In the genomic region with DNA sequence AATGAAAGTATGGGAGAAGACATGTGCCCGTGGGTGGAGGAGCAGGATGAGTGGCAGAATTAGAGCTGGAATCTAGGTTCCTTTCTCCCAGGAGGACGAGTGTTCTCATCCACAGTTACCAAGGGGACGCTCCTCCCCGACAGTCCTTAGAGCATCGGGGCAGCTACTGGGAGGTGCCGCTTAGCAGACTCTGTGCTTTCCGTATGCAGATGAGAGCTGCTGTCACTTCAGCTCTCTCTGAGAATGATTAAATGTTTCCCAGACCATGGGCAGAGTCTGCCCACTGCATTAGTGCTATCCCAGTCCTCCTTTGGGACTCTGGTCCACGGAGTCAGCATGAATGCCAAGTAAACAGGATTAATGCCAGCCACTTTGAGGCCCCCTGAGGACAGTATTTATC, we compare ENCODE assay signal across 15 mouse cellular contexts.
A peak's percentile ranks its signal among the peaks of the same experiment; 100 is the strongest.
DNase-seq lines count a peak whose midpoint lies in the region; ATAC-seq lines count a peak whose summit lies in the region.
"Had no signal": no experiment of that assay in that cellular context is flagged by ENCODE, and none has a peak within 500 bp of the region (broad histone marks: within the 10 kb centered on the region; RNA-seq: fewer than 3 reads in every experiment).

No protein-coding gene starts in this region.

- WGBS in neural tube, embryonic 11.5 days = 44% methylated on average over 8 of the region's 8 CpGs
- 16% methylated on average over 8 of the region's 8 CpGs for WGBS in neural tube, embryonic 15.5 days
- 7% methylated on average over 8 of the region's 8 CpGs for WGBS in hindbrain, embryonic 14.5 days

- no peaks in the 10 kb centered on the region for H3K36me3 ChIP-seq in neural tube, embryonic 11.5 days (ENCODE audit: control insufficient read depth, insufficient read depth, low read length)
- no peaks in the 10 kb centered on the region for H3K36me3 ChIP-seq in neural tube, embryonic 15.5 days
- H3K36me3 ChIP-seq in hindbrain, embryonic 14.5 days (replicated peaks; ENCODE audit: control insufficient read depth, insufficient read depth) = no peaks in the 10 kb centered on the region
- H3K36me3 ChIP-seq: embryonic facial prominence, embryonic 12.5 days; forebrain, embryonic 12.5 days; heart, embryonic 12.5 days had no signal

- no peak overlapping the region for H3K4me3 ChIP-seq in neural tube, embryonic 11.5 days (ENCODE audit: low read depth, low read length)
- no peak overlapping the region for H3K4me3 ChIP-seq in neural tube, embryonic 15.5 days (replicated peaks)
- H3K4me3 ChIP-seq in hindbrain, embryonic 14.5 days (replicated peaks; ENCODE audit: low read length) = no peak overlapping the region
- H3K4me3 ChIP-seq: embryonic facial prominence, embryonic 12.5 days; forebrain, embryonic 12.5 days; heart, embryonic 12.5 days; left cerebral cortex, adult 2 months had no signal

- ATAC-seq in neural tube, embryonic 11.5 days (ENCODE audit: insufficient read depth, low FRiP score, low TSS enrichment) = 0 out of 2 replicates have a peak, but pooled peaks have one; percentile 53
- no peak for ATAC-seq in neural tube, embryonic 15.5 days (ENCODE audit: low FRiP score)
- ATAC-seq in hindbrain, embryonic 14.5 days (ENCODE audit: low FRiP score) = peak; percentile 57; the same call in 1 of the 2 replicates

- H3K4me1 ChIP-seq in neural tube, embryonic 11.5 days (ENCODE audit: control insufficient read depth, insufficient read depth, low read length) = peaks cover 6% of the 10 kb centered on the region
- peaks cover 8% of the 10 kb centered on the region for H3K4me1 ChIP-seq in neural tube, embryonic 15.5 days
- H3K4me1 ChIP-seq in hindbrain, embryonic 14.5 days (replicated peaks; ENCODE audit: control insufficient read depth, insufficient read depth, low read length) = peaks cover 6% of the 10 kb centered on the region; the same call in 1 of the 2 replicates

- no peak overlapping the region for H3K27ac ChIP-seq in neural tube, embryonic 11.5 days (ENCODE audit: low read depth, low read length)
- no peak overlapping the region for H3K27ac ChIP-seq in neural tube, embryonic 15.5 days (replicated peaks)
- no peak overlapping the region for H3K27ac ChIP-seq in hindbrain, embryonic 14.5 days
- H3K27ac ChIP-seq: embryonic facial prominence, embryonic 12.5 days; forebrain, embryonic 12.5 days; kidney, postnatal 0 days; left cerebral cortex, adult 2 months had no signal

- H3K4me2 ChIP-seq in neural tube, embryonic 11.5 days (ENCODE audit: low read depth) = no peak overlapping the region
- no peak overlapping the region for H3K4me2 ChIP-seq in neural tube, embryonic 15.5 days
- H3K4me2 ChIP-seq in hindbrain, embryonic 14.5 days (replicated peaks) = no peak overlapping the region
- H3K4me2 ChIP-seq: embryonic facial prominence, embryonic 12.5 days; forebrain, embryonic 12.5 days; heart, embryonic 12.5 days; lung, embryonic 14.5 days had no signal

- H3K9ac ChIP-seq in neural tube, embryonic 11.5 days (ENCODE audit: low read length) = no peak overlapping the region
- no peak overlapping the region for H3K9ac ChIP-seq in neural tube, embryonic 15.5 days (replicated peaks)
- H3K9ac ChIP-seq in hindbrain, embryonic 14.5 days = no peak overlapping the region
- H3K9ac ChIP-seq: embryonic facial prominence, embryonic 12.5 days; forebrain, embryonic 12.5 days; heart, embryonic 12.5 days; lung, embryonic 14.5 days had no signal

- H3K27me3 ChIP-seq in neural tube, embryonic 11.5 days (ENCODE audit: control insufficient read depth, insufficient read depth, low read length) = no peaks in the 10 kb centered on the region; the same call in 1 of the 2 replicates
- 0 out of 2 replicates have a peak, but pooled peaks cover 3% of the 10 kb centered on the region for H3K27me3 ChIP-seq in neural tube, embryonic 15.5 days (replicated peaks)
- H3K27me3 ChIP-seq in hindbrain, embryonic 14.5 days (ENCODE audit: control insufficient read depth, insufficient read depth, low read length) = no peaks in the 10 kb centered on the region
- H3K27me3 ChIP-seq: embryonic facial prominence, embryonic 12.5 days; heart, embryonic 12.5 days had no signal

- peak; percentile 50 for DNase-seq in neural tube, embryonic 11.5 days (ENCODE audit: low spot score)
- peak; percentile 59 for DNase-seq in brain, adult 2 months (ENCODE audit: low read depth, low spot score)
- DNase-seq in hindbrain, embryonic 14.5 days (ENCODE audit: low spot score) = no peak
- peak; percentile 6 for DNase-seq in telencephalon, adult 2 months (ENCODE audit: low read depth, low spot score)
- DNase-seq in thymus, postnatal 10 days (ENCODE audit: low spot score in 2 of 2) = no peak
- no peak for DNase-seq in B cell, adult 2 months
- DNase-seq: cerebellum, adult 2 months; lung, embryonic 14.5 days; thymus, postnatal 36 days had no signal

- H3K9me3 ChIP-seq in neural tube, embryonic 11.5 days (ENCODE audit: control insufficient read depth, low read length) = no peaks in the 10 kb centered on the region
- no peaks in the 10 kb centered on the region for H3K9me3 ChIP-seq in neural tube, embryonic 15.5 days (replicated peaks)
- H3K9me3 ChIP-seq in hindbrain, embryonic 14.5 days (ENCODE audit: control insufficient read depth, low read length) = no peaks in the 10 kb centered on the region
- H3K9me3 ChIP-seq: embryonic facial prominence, embryonic 12.5 days had no signal

Comparison
In these comparisons a context has a peak if more than half of its experiments do, and no peak if none do; other contexts are left out.
1. DNase-seq: peak in neural tube, embryonic 11.5 days (single experiment), brain, adult 2 months (single experiment) and telencephalon, adult 2 months (single experiment); none in hindbrain, embryonic 14.5 days (single experiment), thymus, postnatal 10 days (0 of 2) and B cell, adult 2 months (0 of 2).